Mouse (Mus musculus) kidney, postnatal 0 days (tissue): ENCODE results near the gene Klhl12. TPM values are rescaled to one million over a fixed set of nuclear protein-coding genes. Genes with fewer than 3 reads are reported as not detected.
"Not testable (repeated sequence)": the region's sequence is repeated elsewhere in the genome, so short reads cannot be mapped to it uniquely, and the experiment has no call there.

Experiments used
- ATAC-seq: fragments of 200-750 bp; cut with Nextera tagmentation; replicated peaks from 2 replicates; pipeline ENCODE4 v1.8.0; 2017; ENCODE audit warnings: low read depth, moderate number of reproducible peaks, moderate TSS enrichment, moderate library complexity; ENCODE audit not compliant: low FRiP score
- DNase-seq: peaks from one replicate; pipeline ENCODE4 v3.0.0-alpha.2; 2016; ENCODE audit warnings: low spot score
- H3K27ac ChIP-seq: fragments of 300-500 bp; sonication (generic); 2 replicates; pipeline ENCODE4 v1.5.1; 2014; ENCODE audit warnings: mild to moderate bottlenecking
- H3K27me3 ChIP-seq: fragments of 300-500 bp; sonication (generic); 2 replicates; pipeline ENCODE4 v1.6.1; 2014; ENCODE audit warnings: low read length, mixed read lengths; ENCODE audit not compliant: insufficient read depth
- H3K36me3 ChIP-seq: fragments of 300-500 bp; sonication (generic); 2 replicates; pipeline ENCODE4 v1.6.1; 2014; ENCODE audit warnings: low read length, mixed read lengths; ENCODE audit not compliant: insufficient read depth
- H3K4me1 ChIP-seq: fragments of 300-500 bp; sonication (generic); replicated peaks from 2 replicates; pipeline ENCODE4 v1.6.1; 2014; ENCODE audit warnings: antibody characterized with exemption, low read length, mixed read lengths; ENCODE audit not compliant: insufficient read depth
- H3K4me2 ChIP-seq: fragments of 300-500 bp; sonication (generic); 2 replicates; pipeline ENCODE4 v1.6.1; 2014; ENCODE audit warnings: mild to moderate bottlenecking, low read length, moderate library complexity, mixed read lengths
- H3K4me3 ChIP-seq: fragments of 300-500 bp; sonication (generic); replicated peaks from 2 replicates; pipeline ENCODE4 v1.5.1; 2014; ENCODE audit warnings: low read depth, low read length
- H3K9ac ChIP-seq: fragments of 300-500 bp; sonication (generic); 2 replicates; pipeline ENCODE4 v1.6.1; 2014; ENCODE audit warnings: low read depth, low read length
- H3K9me3 ChIP-seq: fragments of 300-500 bp; sonication (generic); replicated peaks from 2 replicates; pipeline ENCODE4 v1.6.1; 2016; ENCODE audit warnings: low read length, inconsistent platforms, mixed read lengths
- CTCF ChIP-seq: IDR thresholded peaks from 2 replicates; pipeline ENCODE4 v1.5.1; 2016; ENCODE audit warnings: antibody characterized with exemption, low read depth, mild to moderate bottlenecking, moderate library complexity
- WGBS: fragments of 180-500 bp; shearing (Covaris S2); extraction: QIAGEN DNeasy Blood & Tissue Kit; methylation state at CpG from one replicate; pipeline ENCODE4 v1.1.7; 2014; 5-methylcytosine and 5-hydroxymethylcytosine counted together
- polyA plus RNA-seq: library from polyadenylated mRNA; unstranded; fragments of >200 nt; fragmentation: Nextera tagmentation; extraction: Ambion mirVana; gene quantifications from 2 replicates; pipeline ENCODE4 v1.2.1, GENCODE M21; 2015

The Klhl12 gene
- polyA plus RNA-seq, 1 experiment from 2014 or later = 17.8 TPM

DNA sequence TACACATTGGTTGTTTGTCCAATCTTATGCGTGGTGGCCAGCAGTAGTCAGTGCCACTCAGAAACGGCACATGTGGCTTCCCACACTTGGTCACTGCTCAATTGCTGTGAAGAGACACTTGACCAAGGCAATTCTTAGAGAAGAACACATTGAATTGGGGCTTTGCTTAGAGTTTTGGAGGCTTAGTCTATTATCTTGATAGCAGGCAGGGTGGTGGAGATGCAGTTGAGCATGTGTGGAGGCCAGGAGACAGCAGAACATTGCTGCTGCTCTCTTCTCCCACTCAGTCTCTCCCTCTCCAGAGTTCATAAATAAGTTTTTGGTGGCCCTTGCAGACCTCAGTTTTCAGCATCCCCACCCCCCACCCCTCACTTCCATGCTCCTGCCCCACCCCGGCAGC is 12.9 kb upstream of the Klhl12 start:
- Histone ChIP-seq H3K27ac (no peak overlapping the region), H3K36me3 (no peaks in the 10 kb centered on the region), H3K9me3 (no peaks in the 10 kb centered on the region), H3K4me3 (no peak overlapping the region), H3K4me2 (no peak overlapping the region), H3K4me1 (no peaks in the 10 kb centered on the region), H3K9ac (no peak overlapping the region), H3K27me3 (no peaks in the 10 kb centered on the region)
- DNase-seq (no peak), ATAC-seq (no peak)
- WGBS = 93% methylated on average over 3 of the region's 3 CpGs
- TF ChIP-seq CTCF = no peak

DNA sequence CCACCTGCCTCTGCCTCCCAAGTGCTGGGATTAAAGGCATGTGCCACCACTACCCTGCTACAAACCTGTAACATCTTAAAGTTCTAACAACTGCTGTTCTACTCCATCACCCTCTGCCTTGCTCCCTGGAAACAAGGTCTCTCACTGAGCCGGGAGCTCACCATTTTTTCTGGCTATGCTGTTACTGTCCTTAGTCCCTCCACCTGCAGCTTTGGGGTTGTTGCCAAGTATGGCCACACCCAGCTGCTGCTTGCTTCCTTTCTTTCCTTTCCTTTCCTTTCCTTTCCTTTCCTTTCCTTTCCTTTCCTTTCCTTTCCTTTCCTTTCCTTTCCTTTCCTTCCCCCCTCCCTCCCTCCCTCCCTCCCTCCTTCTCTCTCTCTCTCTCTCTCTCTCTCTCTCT is 12.0 kb upstream of the Klhl12 start:
- not testable (repeated sequence) for DNase-seq, H3K9ac ChIP-seq, H3K27ac ChIP-seq, H3K4me1 ChIP-seq, ATAC-seq, H3K9me3 ChIP-seq, H3K4me3 ChIP-seq, H3K4me2 ChIP-seq, H3K27me3 ChIP-seq, H3K36me3 ChIP-seq
- WGBS = 67% methylated on average over 1 of the region's 1 CpGs

DNA sequence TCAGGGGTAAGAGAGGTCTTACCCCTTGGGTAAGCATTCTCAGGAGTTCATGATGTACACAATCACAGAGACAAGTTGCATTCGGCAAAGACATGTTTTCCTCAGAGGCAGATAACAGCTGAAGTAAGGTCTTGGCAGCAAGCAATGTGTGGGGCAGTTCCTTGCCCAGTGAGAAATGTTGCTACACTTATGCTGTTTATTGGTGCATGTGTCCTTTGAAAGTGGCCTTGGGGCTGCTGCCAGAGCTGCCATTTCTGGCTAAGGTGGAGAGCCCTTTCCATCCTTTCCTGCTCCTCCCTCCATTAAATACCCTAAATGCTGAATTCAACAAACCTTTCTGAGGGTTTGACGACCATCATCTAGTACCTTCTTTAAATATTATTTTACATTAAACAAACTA is 9.9 kb upstream of the Klhl12 start:
- no peak for DNase-seq
- no peaks in the 10 kb centered on the region for H3K4me1 ChIP-seq
- no peaks in the 10 kb centered on the region for H3K36me3 ChIP-seq
- no peak for ATAC-seq
- no peaks in the 10 kb centered on the region for H3K27me3 ChIP-seq
- no peak overlapping the region for H3K9ac ChIP-seq
- H3K27ac ChIP-seq = no peak overlapping the region
- H3K4me3 ChIP-seq = no peak overlapping the region
- 83% methylated on average over 2 of the region's 2 CpGs for WGBS
- no peaks in the 10 kb centered on the region for H3K9me3 ChIP-seq
- no peak overlapping the region for H3K4me2 ChIP-seq
- TF ChIP-seq CTCF = no peak

DNA sequence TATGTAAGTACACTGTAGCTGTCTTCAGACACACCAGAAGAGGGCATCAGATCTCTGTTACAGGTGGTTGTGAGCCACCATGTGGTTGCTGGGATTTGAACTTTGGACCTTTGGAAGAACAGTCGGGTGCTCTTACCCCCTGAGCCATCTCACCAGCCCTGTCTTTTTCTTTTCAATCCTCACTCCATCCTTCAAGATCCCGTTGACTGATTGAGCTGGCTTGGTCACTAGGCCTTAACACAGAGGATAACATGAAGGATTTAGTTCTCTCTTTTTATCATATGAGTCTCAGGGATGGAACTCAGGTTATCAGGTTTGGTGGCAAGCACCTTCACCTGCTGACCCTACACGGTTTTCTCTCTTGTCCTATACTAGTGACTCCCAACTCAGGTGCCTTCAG is 6.8 kb upstream of the Klhl12 start:
- not testable (repeated sequence) for H3K4me1 ChIP-seq, H3K9me3 ChIP-seq, H3K4me3 ChIP-seq, DNase-seq, H3K9ac ChIP-seq, H3K4me2 ChIP-seq, H3K27me3 ChIP-seq, ATAC-seq, H3K27ac ChIP-seq, H3K36me3 ChIP-seq
- WGBS = 69% methylated on average over 3 of the region's 3 CpGs

DNA sequence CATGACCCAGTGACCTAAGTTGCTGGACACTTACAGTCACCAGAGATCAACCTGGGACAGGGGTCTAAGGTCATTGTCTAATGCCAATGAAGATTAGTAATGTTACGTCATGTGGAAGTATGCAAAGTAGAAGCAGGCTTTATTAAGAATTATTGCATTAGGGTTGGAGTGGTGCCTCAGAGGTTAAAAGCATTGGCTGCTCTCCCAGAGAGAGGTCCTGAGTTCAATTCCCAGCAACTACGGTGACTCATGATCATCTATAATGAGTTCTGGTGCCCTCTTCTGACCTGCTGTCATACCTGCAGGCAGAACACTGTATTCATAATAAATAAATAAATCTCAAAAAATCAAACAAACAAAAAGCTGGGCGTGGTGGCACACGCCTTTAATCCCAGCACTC is 5.1 kb upstream of the Klhl12 start:
- Histone ChIP-seq H3K36me3 (no peaks in the 10 kb centered on the region), H3K27ac (no peak overlapping the region), H3K4me2 (no peak overlapping the region), H3K9me3 (no peaks in the 10 kb centered on the region), H3K27me3 (no peaks in the 10 kb centered on the region), H3K4me1 (peaks cover 4% of the 10 kb centered on the region; the same call in 1 of the 2 replicates), H3K9ac (no peak overlapping the region), H3K4me3 (no peak overlapping the region)
- DNase-seq (no peak), ATAC-seq (no peak)
- 75% methylated on average over 4 of the region's 4 CpGs for WGBS
- TF ChIP-seq CTCF = no peak

DNA sequence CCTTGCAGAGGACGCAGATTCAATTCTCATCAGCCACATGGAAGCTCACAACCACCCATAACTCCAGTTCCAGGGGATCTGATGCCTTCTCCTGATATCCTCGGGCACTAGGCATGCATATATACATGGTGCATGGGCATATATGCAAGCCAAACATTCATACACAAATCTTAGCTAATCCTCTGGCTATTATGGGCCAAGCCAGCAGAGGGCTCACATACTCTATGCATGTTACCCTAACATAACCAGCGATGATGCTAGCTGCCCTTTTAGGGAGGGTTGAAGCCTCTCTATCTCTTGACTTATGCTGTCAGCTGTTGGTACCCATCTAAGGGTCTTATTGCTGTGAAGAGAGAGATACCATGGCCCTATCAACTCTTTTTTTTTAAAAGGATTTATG is 4.3 kb upstream of the Klhl12 start:
- 48% methylated on average over 3 of the region's 3 CpGs for WGBS
- ATAC-seq = no peak
- no peak overlapping the region for H3K4me2 ChIP-seq
- peak; percentile 62 for DNase-seq
- H3K9me3 ChIP-seq = no peaks in the 10 kb centered on the region
- no peak overlapping the region for H3K27ac ChIP-seq
- H3K4me1 ChIP-seq = peaks cover 6% of the 10 kb centered on the region; the same call in 1 of the 2 replicates
- peak; percentile 71 for TF ChIP-seq CTCF
- no peak overlapping the region for H3K9ac ChIP-seq
- no peak overlapping the region for H3K4me3 ChIP-seq
- H3K27me3 ChIP-seq = no peaks in the 10 kb centered on the region
- H3K36me3 ChIP-seq = no peaks in the 10 kb centered on the region

DNA sequence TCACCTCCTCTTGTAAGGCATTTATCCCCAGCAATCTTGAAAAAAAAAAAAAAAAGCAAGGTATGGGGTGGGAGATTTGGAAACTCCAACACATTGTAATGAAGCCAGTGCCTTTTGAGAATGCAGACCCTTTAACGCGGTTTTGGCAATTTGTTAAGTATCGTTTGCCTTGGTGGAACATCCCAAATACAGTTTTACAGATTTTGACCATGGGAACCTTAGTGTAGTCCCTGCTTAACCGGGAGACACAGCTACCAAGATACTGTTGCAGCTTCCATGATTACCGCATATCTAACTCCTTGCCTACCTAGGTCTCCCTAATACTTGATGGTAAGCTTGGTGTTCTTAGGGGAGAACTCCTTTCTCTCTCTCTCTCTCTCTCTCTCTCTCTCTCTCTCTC is 729 bp downstream of the Klhl12 start:
- Histone ChIP-seq H3K36me3 (no peaks in the 10 kb centered on the region), H3K4me1 (peaks cover 11% of the 10 kb centered on the region; the same call in 1 of the 2 replicates), H3K9ac (peak overlapping the region; percentile 96), H3K4me3 (peak overlapping the region; percentile 94), H3K27me3 (no peaks in the 10 kb centered on the region), H3K9me3 (no peaks in the 10 kb centered on the region), H3K27ac (no peak overlapping the region), H3K4me2 (peak overlapping the region; percentile 84)
- no peak for ATAC-seq
- DNase-seq = no peak
- no peak for TF ChIP-seq CTCF
- 19% methylated on average over 5 of the region's 5 CpGs for WGBS
